Mouse (Mus musculus): ENCODE results near the gene Fam89b.

- TF ChIP-seq POLR2A (IDR thresholded peaks at IDR 0.05; ENCODE audit: control insufficient read depth, low read depth, low read length), result no peak
- TF ChIP-seq CTCF (IDR thresholded peaks at IDR 0.05; ENCODE audit: control insufficient read depth, insufficient read depth, insufficient replicate concordance, low read depth, low read length), result no peak
Observed at GRCm38 (mm10) chr19:5713255-5713654, 16.2 kb downstream of the Fam89b start.
